Mouse (Mus musculus) yolk sac, embryonic 10.5 days (tissue): ENCODE measurements around the gene Got1.

ENCODE experiments used
- DNase-seq: peaks from one replicate; pipeline ENCODE4 v3.0.0-alpha.2; 2017; ENCODE audit warnings: low spot score

The Got1 gene

GRCm38 (mm10) chr19:43479431-43479830 lies 45.0 kb downstream of the Got1 start:
- DNase-seq, result no peak

GRCm38 (mm10) chr19:43478891-43479290 lies 45.5 kb downstream of the Got1 start:
- peak; percentile 16 for DNase-seq

- DNase-seq, result no peak
Observed at GRCm38 (mm10) chr19:43477436-43477835, 47.0 kb downstream of the Got1 start.

- no peak for DNase-seq
Observed at GRCm38 (mm10) chr19:43476063-43476462, 48.3 kb downstream of the Got1 start.

GRCm38 (mm10) chr19:43475642-43476041 lies 48.8 kb downstream of the Got1 start:
- no peak for DNase-seq

GRCm38 (mm10) chr19:43472781-43473180 lies 51.6 kb downstream of the Got1 start:
- DNase-seq, result no peak

GRCm38 (mm10) chr19:43472331-43472730 lies 52.1 kb downstream of the Got1 start:
- no peak for DNase-seq

- no peak for DNase-seq
Observed at GRCm38 (mm10) chr19:43469333-43469732, 55.1 kb downstream of the Got1 start.

- DNase-seq, result no peak
Observed at GRCm38 (mm10) chr19:43467927-43468685, 56.3 kb downstream of the Got1 start.

GRCm38 (mm10) chr19:43465601-43466255 lies 58.7 kb downstream of the Got1 start:
- no peak for DNase-seq

GRCm38 (mm10) chr19:43465076-43465475 lies 59.3 kb downstream of the Got1 start:
- DNase-seq, result no peak

- DNase-seq, result no peak
Observed at GRCm38 (mm10) chr19:43464294-43464687, 60.1 kb downstream of the Got1 start.

GRCm38 (mm10) chr19:43463546-43464293 lies 60.7 kb downstream of the Got1 start:
- peak; percentile 56 for DNase-seq

GRCm38 (mm10) chr19:43462141-43462540 lies 62.3 kb downstream of the Got1 start:
- no peak for DNase-seq

GRCm38 (mm10) chr19:43460481-43460880 lies 63.9 kb downstream of the Got1 start:
- no peak for DNase-seq

- DNase-seq, result no peak
Observed at GRCm38 (mm10) chr19:43459948-43460347, 64.5 kb downstream of the Got1 start.

GRCm38 (mm10) chr19:43453025-43453424 lies 71.4 kb downstream of the Got1 start:
- no peak for DNase-seq

GRCm38 (mm10) chr19:43452176-43452575 lies 72.2 kb downstream of the Got1 start:
- no peak for DNase-seq

- no peak for DNase-seq
Observed at GRCm38 (mm10) chr19:43451563-43451962, 72.8 kb downstream of the Got1 start.
